ENCODE assay signal across 11 mouse cellular contexts in genomic region chr7:126083341-126083979, GRCm38 (mm10). TPM values are rescaled to one million over a fixed set of nuclear protein-coding genes. Genes with fewer than 3 reads are reported as not detected.
A peak's percentile ranks its signal among the peaks of the same experiment; 100 is the strongest.
DNase-seq lines count a peak whose midpoint lies in the region; ATAC-seq lines count a peak whose summit lies in the region.
"Had no signal": no experiment of that assay in that cellular context is flagged by ENCODE, and none has a peak within 500 bp of the region (broad histone marks: within the 10 kb centered on the region; RNA-seq: fewer than 3 reads in every experiment).

No protein-coding gene starts in this region.

- no peak for DNase-seq in frontal cortex, postnatal 25 days (ENCODE audit: low spot score in 2 of 2)
- peak; percentile 17 for DNase-seq in kidney, adult 9 months
- no peak for DNase-seq in kidney, postnatal 10 days
- peak; percentile 32 for DNase-seq in right cerebral cortex, adult 18-20 months
- DNase-seq in right cerebral cortex, postnatal 14 days = no peak
- no peak for DNase-seq in natural killer cell, adult 2 months (ENCODE audit: low spot score in 2 of 2)
- DNase-seq: cerebellum, postnatal 36 days; heart, adult 18-20 months; kidney, postnatal 36 days had no signal

- ATAC-seq in frontal cortex, adult (ENCODE audit: low TSS enrichment) = 0 out of 2 replicates have a peak, but pooled peaks have one; percentile 16
- ATAC-seq in megakaryocyte progenitor cell, adult 5-6 weeks (replicated peaks; ENCODE audit: poor library complexity) = 0 out of 2 replicates have a peak, but pooled peaks have one; percentile 21

RNA-seq across cellular contexts. Expression of gene Gsg1l, which starts 1.2 kb away (rescaled TPM):
- total RNA-seq in megakaryocyte progenitor cell, adult 5-6 weeks (2015) = not detected in 2 replicates
- not detected in 2 replicates for total RNA-seq in megakaryocyte progenitor cell, adult 5-6 weeks (2017)

Comparison
In these comparisons a context has a peak if more than half of its experiments do, and no peak if none do; other contexts are left out.
1. DNase-seq: peak in kidney, adult 9 months (single experiment) and right cerebral cortex, adult 18-20 months (single experiment); none in frontal cortex, postnatal 25 days (0 of 2), kidney, postnatal 10 days (single experiment), right cerebral cortex, postnatal 14 days (single experiment) and natural killer cell, adult 2 months (0 of 2).